Mouse (Mus musculus) monocyte, adult 2 months (primary cell): ENCODE data around the gene Atg14.
"Not testable (repeated sequence)": the region's sequence is repeated elsewhere in the genome, so short reads cannot be mapped to it uniquely, and the experiment has no call there.

Experiments
- DNase-seq, 2 experiments: peaks; one replicate each; pipeline ENCODE4 v3.0.0; 2022; ENCODE audit warnings: low spot score in 2 of 2, low read depth in 1 of 2

Gene Atg14

DNA sequence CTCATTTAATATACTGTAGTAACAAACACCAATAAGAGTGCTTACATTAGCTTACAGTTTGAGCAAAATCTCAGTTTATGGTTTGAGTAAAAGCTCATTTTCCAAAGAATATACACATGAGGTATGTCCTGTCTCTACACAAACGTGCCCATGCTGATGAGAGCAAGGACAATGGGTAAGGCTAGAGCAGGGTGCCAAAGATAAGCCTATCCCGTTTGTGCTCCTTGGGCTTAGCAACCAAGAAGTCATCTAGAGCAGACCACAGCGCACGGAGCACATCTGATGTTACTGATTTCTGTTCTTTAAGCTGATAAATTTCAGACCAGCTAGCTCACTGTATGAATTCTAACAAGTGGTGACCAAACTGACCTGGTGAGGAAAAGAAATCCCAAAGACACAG, 25.6 kb downstream of the Atg14 start:
- DNase-seq: no peak

- no peak for DNase-seq
These were observed 26.2 kb downstream of the Atg14 start for GRCm38 (mm10) chr14:47544286-47544685.

DNA sequence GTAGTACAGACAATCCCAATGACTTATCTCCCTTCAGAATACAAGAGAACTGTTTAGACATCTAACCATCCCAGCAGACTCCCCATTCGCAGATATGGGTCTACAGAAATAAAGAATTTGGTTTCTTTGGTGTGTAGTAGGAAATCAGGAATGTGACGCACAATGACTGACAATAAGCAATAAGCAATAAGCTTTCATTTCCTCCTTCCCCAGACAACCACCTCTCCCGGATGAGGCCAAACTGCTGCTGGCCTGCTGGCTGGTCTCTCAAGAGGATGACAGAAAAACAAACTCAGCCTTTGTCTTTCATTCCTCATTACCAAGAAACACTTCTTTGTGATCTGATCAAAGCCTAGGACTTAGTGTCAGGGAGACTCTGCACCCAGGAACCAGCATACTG, 28.2 kb downstream of the Atg14 start:
- DNase-seq: no peak

GRCm38 (mm10) chr14:47541325-47541948, 29.0 kb downstream of the Atg14 start:
- no peak for DNase-seq

DNA sequence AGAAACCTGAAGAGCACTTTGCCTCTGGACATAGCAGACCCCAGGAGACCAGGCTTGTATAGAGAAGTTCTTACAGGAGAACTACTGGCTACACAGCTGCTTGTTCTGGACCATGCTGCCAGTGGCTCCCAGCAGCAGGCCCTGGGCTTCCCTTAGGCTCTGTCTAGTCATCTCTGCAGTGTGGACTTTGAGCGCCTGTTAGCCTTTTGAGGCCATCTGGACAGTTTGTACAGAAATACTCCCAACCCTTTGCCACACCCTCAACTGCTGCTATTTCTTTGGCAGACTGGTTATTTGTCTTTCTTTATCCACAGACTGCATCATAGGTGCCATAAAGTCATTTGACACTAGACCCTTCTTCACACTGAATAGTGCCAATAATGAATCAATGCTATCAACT, 35.4 kb downstream of the Atg14 start:
- no peak for DNase-seq

GRCm38 (mm10) chr14:47534176-47534525, 36.3 kb downstream of the Atg14 start:
- no peak for DNase-seq

DNA sequence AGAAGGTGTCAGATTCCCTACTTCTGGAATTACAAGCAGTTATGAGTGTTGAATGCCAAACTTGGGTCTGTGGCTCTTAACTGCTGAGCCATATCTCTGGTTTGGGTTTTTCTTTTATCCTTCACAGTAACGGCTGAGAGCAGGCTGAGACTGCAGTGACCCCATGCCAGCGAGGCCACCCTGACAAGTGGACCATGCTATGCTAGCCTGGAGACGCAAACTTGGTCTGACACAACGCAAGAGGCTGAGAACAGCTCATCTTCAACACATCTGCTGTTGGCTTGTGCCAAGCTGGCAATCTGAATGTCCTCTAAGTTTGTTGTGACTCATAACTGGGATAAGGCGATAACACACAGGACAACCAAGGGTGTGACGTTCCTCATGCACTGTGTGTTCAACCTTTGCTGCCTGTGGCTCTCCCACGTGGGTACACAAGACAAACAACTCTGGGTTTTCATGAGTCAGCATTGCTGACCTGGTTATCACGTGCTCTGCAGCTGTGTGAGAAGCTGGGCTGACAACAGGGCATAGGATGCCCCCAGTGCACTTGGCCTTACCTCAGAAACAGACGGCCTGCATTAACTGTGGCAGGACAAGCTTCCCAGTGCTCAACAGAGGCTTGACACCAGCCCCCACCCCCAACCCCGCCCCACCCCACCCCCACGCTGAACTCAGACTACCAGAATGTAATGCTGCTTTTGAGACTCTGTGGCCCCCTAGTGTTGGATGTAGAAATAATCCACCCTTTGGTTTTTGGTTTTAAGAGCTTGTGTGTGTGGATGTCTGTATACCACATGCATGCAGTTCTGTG, 36.9 kb downstream of the Atg14 start:
- DNase-seq: no peak

DNA sequence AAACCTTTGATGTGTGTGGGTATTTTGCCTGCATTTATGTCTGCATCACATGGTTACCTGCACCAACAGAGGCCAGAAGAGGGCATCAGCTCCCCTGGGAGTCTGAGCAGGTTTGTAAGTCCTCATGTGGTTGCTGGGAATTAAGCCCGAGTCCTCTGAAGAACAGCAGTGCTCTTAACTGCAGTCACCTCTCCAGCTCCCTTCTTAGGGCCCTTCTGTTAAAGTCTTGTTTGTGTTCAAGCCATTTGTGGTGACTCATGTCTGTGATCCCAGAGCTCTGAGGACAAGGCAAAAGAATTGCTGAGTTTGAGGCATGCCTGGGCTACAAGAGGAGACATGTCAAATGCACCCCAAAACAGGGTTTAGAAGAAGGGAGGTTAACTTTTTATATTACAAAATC, 38.0 kb downstream of the Atg14 start:
- DNase-seq: no peak

DNA sequence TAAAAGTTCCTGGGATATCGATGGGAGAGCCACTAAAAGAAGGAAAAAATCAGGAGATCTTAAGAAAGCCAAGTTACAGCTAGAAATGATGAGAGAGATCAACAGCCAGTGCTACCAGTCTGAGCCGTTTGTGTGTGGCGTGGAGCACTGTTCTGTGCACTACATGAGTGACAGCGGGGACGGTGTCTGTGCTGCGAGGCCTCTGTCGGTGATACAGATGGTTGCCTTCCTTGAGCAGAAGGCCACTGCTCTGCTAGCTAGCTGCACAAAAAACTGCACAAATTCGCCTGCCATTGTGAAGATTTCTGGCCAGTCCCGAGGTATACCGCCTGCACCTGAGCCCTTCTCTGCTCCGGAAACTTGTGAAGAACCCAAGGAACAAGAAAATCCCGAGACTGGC, 40.9 kb downstream of the Atg14 start:
- DNase-seq: not testable (repeated sequence)

DNA sequence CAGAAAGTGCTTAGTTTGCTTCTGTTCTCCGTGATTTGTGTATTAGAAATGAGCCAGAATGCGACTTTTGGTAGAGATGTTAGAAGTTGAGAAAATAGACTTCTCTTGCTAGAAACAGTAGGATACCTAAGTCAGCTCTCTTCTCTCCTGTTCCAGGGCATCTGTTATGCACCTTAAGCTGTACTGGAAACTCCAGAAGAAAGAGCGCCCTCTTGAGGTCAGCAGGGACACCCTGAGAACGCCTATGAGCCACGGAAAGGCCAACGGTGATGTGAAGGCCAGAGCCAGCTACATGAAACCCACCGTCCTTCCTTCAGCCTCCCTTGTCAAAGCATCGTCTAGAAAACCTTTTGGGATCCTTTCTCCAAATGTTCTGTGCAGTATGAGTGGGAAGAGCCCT, 41.4 kb downstream of the Atg14 start:
- DNase-seq: peak in 1 of 2 experiments; percentile 36

DNA sequence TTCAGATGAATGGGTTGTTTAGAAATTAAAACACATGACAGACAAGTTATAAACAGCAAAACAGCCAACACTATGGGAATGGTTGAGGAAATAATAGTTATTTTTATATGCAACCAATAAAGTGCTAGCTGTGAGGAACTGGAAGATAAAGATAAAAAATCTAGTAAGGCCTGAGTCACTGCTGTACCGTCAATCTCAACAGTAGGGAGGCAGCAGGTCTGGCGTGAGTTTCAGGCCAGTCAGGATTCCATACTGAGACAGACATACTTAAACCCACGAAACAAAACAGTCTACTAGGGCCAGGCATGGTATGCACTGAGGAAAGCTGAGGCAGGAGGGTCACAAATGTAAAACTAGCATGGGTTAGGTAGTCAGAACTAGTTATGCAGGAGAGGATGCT, 42.2 kb downstream of the Atg14 start:
- no peak for DNase-seq

DNA sequence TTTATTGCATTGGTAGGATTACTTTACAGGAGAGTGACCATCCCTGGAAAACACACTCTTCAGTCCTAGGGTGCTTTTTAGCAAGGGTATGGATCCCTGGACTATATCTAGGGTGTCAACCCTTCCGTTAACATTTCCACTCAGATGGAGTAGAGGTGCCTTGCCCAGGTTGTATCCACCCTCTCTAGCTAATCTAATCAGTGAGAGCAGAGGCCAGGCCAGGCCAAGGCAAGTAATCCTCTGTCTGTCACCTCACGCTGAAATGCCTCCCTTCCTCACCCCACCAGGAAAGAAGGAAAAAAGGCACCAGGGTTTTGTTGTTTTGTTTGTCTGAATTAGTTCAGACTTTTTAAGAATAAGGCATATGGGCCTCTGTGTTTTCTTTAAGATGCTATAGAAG, 42.6 kb downstream of the Atg14 start:
- no peak for DNase-seq

GRCm38 (mm10) chr14:47525861-47526260, 44.6 kb downstream of the Atg14 start:
- DNase-seq: no peak

GRCm38 (mm10) chr14:47525374-47525773, 45.1 kb downstream of the Atg14 start:
- no peak for DNase-seq

- DNase-seq: no peak
These were observed 48.1 kb downstream of the Atg14 start for GRCm38 (mm10) chr14:47522301-47522700.

DNA sequence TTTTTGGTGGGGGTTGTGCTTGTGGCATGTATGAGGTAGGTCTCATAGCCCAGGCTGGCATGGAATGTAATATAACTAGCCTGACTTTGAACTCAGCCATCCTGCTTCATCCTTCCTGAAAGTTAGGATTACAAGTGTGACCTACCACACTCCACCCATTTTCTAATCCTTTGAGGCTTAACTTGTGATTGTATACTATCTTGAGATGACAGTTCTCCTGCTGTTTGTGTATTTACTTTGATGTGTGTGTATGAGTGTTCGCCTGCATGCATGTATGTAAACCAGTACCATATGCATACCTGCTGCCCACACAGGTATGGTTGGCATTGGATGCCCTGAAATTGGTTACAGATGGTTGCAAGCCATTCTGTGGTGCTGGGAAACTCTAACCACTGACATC, 48.8 kb downstream of the Atg14 start:
- DNase-seq: no peak

DNA sequence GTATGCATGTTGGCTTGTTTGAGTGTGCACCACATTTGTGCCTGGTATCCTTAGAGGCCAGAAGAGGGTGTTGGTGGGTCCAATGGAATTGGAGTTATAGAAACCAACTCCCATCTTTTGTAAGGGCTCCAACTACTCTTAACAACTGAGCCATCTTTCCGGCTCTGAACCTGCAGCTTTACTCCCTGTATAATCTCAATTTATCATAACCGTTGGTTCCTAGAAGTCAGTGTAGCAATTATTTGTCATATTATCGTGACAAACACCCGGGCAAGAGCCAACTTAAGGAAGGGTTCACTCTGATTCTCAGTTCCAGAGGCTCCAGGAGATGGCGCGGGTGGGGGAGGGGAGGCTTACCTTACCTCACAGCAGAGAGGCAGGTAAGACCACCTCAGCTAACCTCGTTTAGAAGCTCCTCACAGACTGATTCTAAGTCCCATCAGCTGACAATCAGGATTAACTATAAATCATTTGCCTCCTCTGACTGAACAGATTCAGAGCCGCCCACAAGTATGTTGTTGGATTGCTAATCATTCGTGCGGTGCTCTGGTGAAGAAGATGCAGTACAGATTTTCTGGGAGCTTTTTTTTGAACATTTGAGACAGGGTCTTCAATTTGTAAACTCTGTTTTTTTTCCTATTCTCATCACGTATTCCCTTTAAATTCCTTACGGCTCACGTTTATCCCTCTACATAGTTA, 49.5 kb downstream of the Atg14 start:
- no peak for DNase-seq

GRCm38 (mm10) chr14:47518619-47519018, 51.8 kb downstream of the Atg14 start:
- peak in 1 of 2 experiments; percentile 58 for DNase-seq

GRCm38 (mm10) chr14:47516755-47517154, 53.7 kb downstream of the Atg14 start:
- no peak for DNase-seq

- DNase-seq: no peak
These were observed 54.8 kb downstream of the Atg14 start for GRCm38 (mm10) chr14:47515636-47516035.

GRCm38 (mm10) chr14:47514816-47515453, 55.5 kb downstream of the Atg14 start:
- peak; percentile 31 to 51 for DNase-seq

DNA sequence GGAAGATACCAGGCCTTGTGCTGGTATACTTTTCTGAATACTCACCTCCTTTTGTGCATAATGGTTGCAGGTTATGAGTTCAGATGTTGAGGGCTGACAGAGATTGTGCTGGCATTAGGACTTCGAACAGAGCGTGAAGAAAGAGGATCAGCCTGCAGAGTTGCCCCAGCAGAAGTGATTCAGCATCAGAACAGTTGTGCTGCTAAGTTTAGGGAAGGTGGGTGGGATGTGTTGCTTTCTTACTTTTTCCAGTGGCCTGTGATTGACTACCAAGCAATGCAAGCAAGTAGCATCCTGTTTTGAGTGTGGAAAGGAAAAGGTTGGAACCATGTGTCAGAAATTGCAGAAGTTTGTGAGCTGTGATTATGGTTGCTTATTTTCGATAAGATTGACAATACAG, 56.8 kb downstream of the Atg14 start:
- no peak for DNase-seq
